Mouse (Mus musculus): Measurements from ENCODE around the gene Ube2z. TPM values are rescaled to one million over a fixed set of nuclear protein-coding genes. Genes with fewer than 3 reads are reported as not detected.

Ube2z gene
- polyA plus RNA-seq, 1 experiment from 2014 or later: 31.1 TPM

GRCm38 (mm10) chr11:96034116-96034515, 31.1 kb downstream of the Ube2z start:
- no peaks in the 10 kb centered on the region for H3K27me3 ChIP-seq (ENCODE audit: control insufficient read depth, insufficient read depth, low read length)
- H3K4me3 ChIP-seq (ENCODE audit: low read depth, low read length): peak overlapping the region; percentile 97
- WGBS: 46% methylated on average over 8 of the region's 8 CpGs
- H3K9me3 ChIP-seq (ENCODE audit: control insufficient read depth, low read length): no peaks in the 10 kb centered on the region
- no peak overlapping the region for H3K27ac ChIP-seq (replicated peaks; ENCODE audit: low read depth, low read length)
- H3K36me3 ChIP-seq (ENCODE audit: control insufficient read depth, insufficient read depth, low read length): no peaks in the 10 kb centered on the region; the same call in 1 of the 2 replicates
- no peaks in the 10 kb centered on the region for H3K4me1 ChIP-seq (ENCODE audit: control insufficient read depth, insufficient read depth, low read length)
- peak overlapping the region; percentile 95 for H3K4me2 ChIP-seq (ENCODE audit: low read depth, severe bottlenecking)
- no peak for DNase-seq (ENCODE audit: low spot score)
- H3K9ac ChIP-seq (ENCODE audit: low read length): peak overlapping the region; percentile 74; the same call in 1 of the 2 replicates
- ATAC-seq (ENCODE audit: insufficient number of reproducible peaks, low FRiP score, low TSS enrichment, low read depth): no peak

- H3K4me1 ChIP-seq (ENCODE audit: control insufficient read depth, insufficient read depth, low read length): no peaks in the 10 kb centered on the region
- H3K27me3 ChIP-seq (ENCODE audit: control insufficient read depth, insufficient read depth, low read length): no peaks in the 10 kb centered on the region
- ATAC-seq (ENCODE audit: insufficient number of reproducible peaks, low FRiP score, low TSS enrichment, low read depth) (no peak), DNase-seq (ENCODE audit: low spot score) (no peak)
- H3K4me3 ChIP-seq (ENCODE audit: low read depth, low read length): no peak overlapping the region
- H3K9me3 ChIP-seq (ENCODE audit: control insufficient read depth, low read length): no peaks in the 10 kb centered on the region
- no peak overlapping the region for H3K27ac ChIP-seq (replicated peaks; ENCODE audit: low read depth, low read length)
- H3K4me2 ChIP-seq (ENCODE audit: low read depth, severe bottlenecking): no peak overlapping the region
- 90% methylated on average over 2 of the region's 3 CpGs for WGBS
- H3K9ac ChIP-seq (ENCODE audit: low read length): no peak overlapping the region
- no peaks in the 10 kb centered on the region; the same call in 1 of the 2 replicates for H3K36me3 ChIP-seq (ENCODE audit: control insufficient read depth, insufficient read depth, low read length)
Measured at GRCm38 (mm10) chr11:96033264-96033663, 31.9 kb downstream of the Ube2z start.

- Histone ChIP-seq H3K4me2 (ENCODE audit: low read depth, severe bottlenecking) (no peak overlapping the region), H3K9me3 (ENCODE audit: control insufficient read depth, low read length) (no peaks in the 10 kb centered on the region), H3K4me1 (ENCODE audit: control insufficient read depth, insufficient read depth, low read length) (no peaks in the 10 kb centered on the region), H3K27me3 (ENCODE audit: control insufficient read depth, insufficient read depth, low read length) (no peaks in the 10 kb centered on the region), H3K9ac (ENCODE audit: low read length) (no peak overlapping the region), H3K4me3 (ENCODE audit: low read depth, low read length) (no peak overlapping the region), H3K27ac (replicated peaks; ENCODE audit: low read depth, low read length) (no peak overlapping the region), H3K36me3 (ENCODE audit: control insufficient read depth, insufficient read depth, low read length) (no peaks in the 10 kb centered on the region)
- 82% methylated on average over 2 of the region's 2 CpGs for WGBS
- ATAC-seq (ENCODE audit: insufficient number of reproducible peaks, low FRiP score, low TSS enrichment, low read depth) (no peak), DNase-seq (ENCODE audit: low spot score) (no peak)
Measured at GRCm38 (mm10) chr11:96031701-96032100, 33.5 kb downstream of the Ube2z start.

GRCm38 (mm10) chr11:96030571-96030970, 34.6 kb downstream of the Ube2z start:
- H3K9me3 ChIP-seq (ENCODE audit: control insufficient read depth, low read length): no peaks in the 10 kb centered on the region
- H3K4me3 ChIP-seq (ENCODE audit: low read depth, low read length): no peak overlapping the region
- H3K36me3 ChIP-seq (ENCODE audit: control insufficient read depth, insufficient read depth, low read length): no peaks in the 10 kb centered on the region
- no peak for DNase-seq (ENCODE audit: low spot score)
- H3K4me2 ChIP-seq (ENCODE audit: low read depth, severe bottlenecking): no peak overlapping the region
- H3K4me1 ChIP-seq (ENCODE audit: control insufficient read depth, insufficient read depth, low read length): no peaks in the 10 kb centered on the region
- no peak overlapping the region for H3K27ac ChIP-seq (replicated peaks; ENCODE audit: low read depth, low read length)
- WGBS: 79% methylated on average over 3 of the region's 3 CpGs
- no peak for ATAC-seq (ENCODE audit: insufficient number of reproducible peaks, low FRiP score, low TSS enrichment, low read depth)
- H3K9ac ChIP-seq (ENCODE audit: low read length): no peak overlapping the region
- H3K27me3 ChIP-seq (ENCODE audit: control insufficient read depth, insufficient read depth, low read length): no peaks in the 10 kb centered on the region

GRCm38 (mm10) chr11:96028130-96028529, 37.1 kb downstream of the Ube2z start:
- no peaks in the 10 kb centered on the region for H3K9me3 ChIP-seq (ENCODE audit: control insufficient read depth, low read length)
- ATAC-seq (ENCODE audit: insufficient number of reproducible peaks, low FRiP score, low TSS enrichment, low read depth) (no peak), DNase-seq (ENCODE audit: low spot score) (no peak)
- no peaks in the 10 kb centered on the region for H3K4me1 ChIP-seq (ENCODE audit: control insufficient read depth, insufficient read depth, low read length)
- no peak overlapping the region for H3K4me2 ChIP-seq (ENCODE audit: low read depth, severe bottlenecking)
- H3K9ac ChIP-seq (ENCODE audit: low read length): no peak overlapping the region
- H3K27me3 ChIP-seq (ENCODE audit: control insufficient read depth, insufficient read depth, low read length): no peaks in the 10 kb centered on the region
- no peak overlapping the region for H3K27ac ChIP-seq (replicated peaks; ENCODE audit: low read depth, low read length)
- WGBS: 62% methylated on average over 5 of the region's 5 CpGs
- H3K4me3 ChIP-seq (ENCODE audit: low read depth, low read length): no peak overlapping the region
- no peaks in the 10 kb centered on the region for H3K36me3 ChIP-seq (ENCODE audit: control insufficient read depth, insufficient read depth, low read length)

GRCm38 (mm10) chr11:96020622-96021021, 44.6 kb downstream of the Ube2z start:
- H3K36me3 ChIP-seq (ENCODE audit: control insufficient read depth, insufficient read depth, low read length): no peaks in the 10 kb centered on the region
- 62% methylated on average over 4 of the region's 4 CpGs for WGBS
- ATAC-seq (ENCODE audit: insufficient number of reproducible peaks, low FRiP score, low TSS enrichment, low read depth) (no peak), DNase-seq (ENCODE audit: low spot score) (no peak)
- no peaks in the 10 kb centered on the region for H3K9me3 ChIP-seq (ENCODE audit: control insufficient read depth, low read length)
- no peaks in the 10 kb centered on the region for H3K4me1 ChIP-seq (ENCODE audit: control insufficient read depth, insufficient read depth, low read length)
- no peak overlapping the region for H3K4me3 ChIP-seq (ENCODE audit: low read depth, low read length)
- H3K27me3 ChIP-seq (ENCODE audit: control insufficient read depth, insufficient read depth, low read length): no peaks in the 10 kb centered on the region
- no peak overlapping the region for H3K27ac ChIP-seq (replicated peaks; ENCODE audit: low read depth, low read length)
- H3K9ac ChIP-seq (ENCODE audit: low read length): no peak overlapping the region
- no peak overlapping the region for H3K4me2 ChIP-seq (ENCODE audit: low read depth, severe bottlenecking)

GRCm38 (mm10) chr11:96017941-96018351, 47.2 kb downstream of the Ube2z start:
- DNase-seq (ENCODE audit: low spot score) (no peak), ATAC-seq (ENCODE audit: insufficient number of reproducible peaks, low FRiP score, low TSS enrichment, low read depth) (no peak)
- Histone ChIP-seq H3K4me2 (ENCODE audit: low read depth, severe bottlenecking) (no peak overlapping the region), H3K9ac (ENCODE audit: low read length) (no peak overlapping the region), H3K27ac (replicated peaks; ENCODE audit: low read depth, low read length) (no peak overlapping the region), H3K4me3 (ENCODE audit: low read depth, low read length) (no peak overlapping the region), H3K27me3 (ENCODE audit: control insufficient read depth, insufficient read depth, low read length) (no peaks in the 10 kb centered on the region), H3K9me3 (ENCODE audit: control insufficient read depth, low read length) (no peaks in the 10 kb centered on the region), H3K36me3 (ENCODE audit: control insufficient read depth, insufficient read depth, low read length) (no peaks in the 10 kb centered on the region), H3K4me1 (ENCODE audit: control insufficient read depth, insufficient read depth, low read length) (no peaks in the 10 kb centered on the region)
- 12% methylated on average over 9 of the region's 9 CpGs for WGBS

GRCm38 (mm10) chr11:96015421-96015820, 49.8 kb downstream of the Ube2z start:
- Histone ChIP-seq H3K9ac (ENCODE audit: low read length) (no peak overlapping the region), H3K4me2 (ENCODE audit: low read depth, severe bottlenecking) (no peak overlapping the region), H3K36me3 (ENCODE audit: control insufficient read depth, insufficient read depth, low read length) (no peaks in the 10 kb centered on the region), H3K4me1 (ENCODE audit: control insufficient read depth, insufficient read depth, low read length) (no peaks in the 10 kb centered on the region), H3K27me3 (ENCODE audit: control insufficient read depth, insufficient read depth, low read length) (no peaks in the 10 kb centered on the region), H3K4me3 (ENCODE audit: low read depth, low read length) (no peak overlapping the region), H3K27ac (replicated peaks; ENCODE audit: low read depth, low read length) (no peak overlapping the region), H3K9me3 (ENCODE audit: control insufficient read depth, low read length) (no peaks in the 10 kb centered on the region)
- 36% methylated on average over 5 of the region's 5 CpGs for WGBS
- no peak for ATAC-seq (ENCODE audit: insufficient number of reproducible peaks, low FRiP score, low TSS enrichment, low read depth)
- DNase-seq (ENCODE audit: low spot score): no peak

- Histone ChIP-seq H3K9me3 (ENCODE audit: control insufficient read depth, low read length) (no peaks in the 10 kb centered on the region), H3K4me1 (ENCODE audit: control insufficient read depth, insufficient read depth, low read length) (no peaks in the 10 kb centered on the region), H3K27me3 (ENCODE audit: control insufficient read depth, insufficient read depth, low read length) (no peaks in the 10 kb centered on the region), H3K4me3 (ENCODE audit: low read depth, low read length) (no peak overlapping the region), H3K9ac (ENCODE audit: low read length) (no peak overlapping the region), H3K4me2 (ENCODE audit: low read depth, severe bottlenecking) (no peak overlapping the region), H3K36me3 (ENCODE audit: control insufficient read depth, insufficient read depth, low read length) (no peaks in the 10 kb centered on the region), H3K27ac (replicated peaks; ENCODE audit: low read depth, low read length) (no peak overlapping the region)
- ATAC-seq (ENCODE audit: insufficient number of reproducible peaks, low FRiP score, low TSS enrichment, low read depth): no peak
- no peak for DNase-seq (ENCODE audit: low spot score)
- 3% methylated on average over 6 of the region's 8 CpGs for WGBS
Measured at GRCm38 (mm10) chr11:96011982-96012381, 53.2 kb downstream of the Ube2z start.
